Mouse (Mus musculus) neural tube, embryonic 15.5 days (tissue): ENCODE measurements around the gene Olfr911-ps1. TPM values are rescaled to one million over a fixed set of nuclear protein-coding genes. Genes with fewer than 3 reads are reported as not detected.

Source experiments
- ATAC-seq: fragments of 200-750 bp; cut with Nextera tagmentation; 2 replicates; pipeline ENCODE4 v1.8.0; 2017; ENCODE audit warnings: mild to moderate bottlenecking, moderate TSS enrichment, moderate library complexity; ENCODE audit not compliant: low FRiP score
- H3K27ac ChIP-seq: fragments of 300-500 bp; sonication (generic); replicated peaks from 2 replicates; pipeline ENCODE4 v1.5.1; 2015; ENCODE audit warnings: mild to moderate bottlenecking, inconsistent platforms
- H3K27me3 ChIP-seq: fragments of 300-500 bp; sonication (generic); replicated peaks from 2 replicates; pipeline ENCODE4 v1.6.1; 2015; ENCODE audit warnings: inconsistent platforms
- H3K36me3 ChIP-seq: fragments of 300-500 bp; sonication (generic); 2 replicates; pipeline ENCODE4 v1.6.1; 2015; ENCODE audit warnings: inconsistent platforms
- H3K4me1 ChIP-seq: fragments of 300-500 bp; sonication (generic); 2 replicates; pipeline ENCODE4 v1.6.1; 2015; ENCODE audit warnings: inconsistent platforms
- H3K4me2 ChIP-seq: fragments of 300-500 bp; sonication (generic); 2 replicates; pipeline ENCODE4 v1.6.1; 2015; ENCODE audit warnings: inconsistent platforms, mild to moderate bottlenecking, moderate library complexity
- H3K4me3 ChIP-seq: fragments of 300-500 bp; sonication (generic); replicated peaks from 2 replicates; pipeline ENCODE4 v1.5.1; 2015; ENCODE audit warnings: mild to moderate bottlenecking, inconsistent platforms
- H3K9ac ChIP-seq: fragments of 300-500 bp; sonication (generic); replicated peaks from 2 replicates; pipeline ENCODE4 v1.6.1; 2015; ENCODE audit warnings: mild to moderate bottlenecking, inconsistent platforms
- H3K9me3 ChIP-seq: fragments of 300-500 bp; sonication (generic); replicated peaks from 2 replicates; pipeline ENCODE4 v1.6.1; 2016; ENCODE audit warnings: inconsistent platforms
- whole genome bisulfite sequencing: fragments of 180-500 bp; shearing (Covaris S2); methylation state at CpG from one replicate; pipeline ENCODE4 v1.1.7; 2015; ENCODE audit warnings: mixed read lengths; 5-methylcytosine and 5-hydroxymethylcytosine counted together
- polyA plus RNA-seq: library from polyadenylated mRNA; unstranded; fragments of >200 nt; fragmentation: Nextera tagmentation; extraction: Ambion mirVana; gene quantifications from 2 replicates; pipeline ENCODE4 v1.2.1, GENCODE M21; 2015

The Olfr911-ps1 gene
- not detected in 2 replicates for polyA plus RNA-seq

DNA sequence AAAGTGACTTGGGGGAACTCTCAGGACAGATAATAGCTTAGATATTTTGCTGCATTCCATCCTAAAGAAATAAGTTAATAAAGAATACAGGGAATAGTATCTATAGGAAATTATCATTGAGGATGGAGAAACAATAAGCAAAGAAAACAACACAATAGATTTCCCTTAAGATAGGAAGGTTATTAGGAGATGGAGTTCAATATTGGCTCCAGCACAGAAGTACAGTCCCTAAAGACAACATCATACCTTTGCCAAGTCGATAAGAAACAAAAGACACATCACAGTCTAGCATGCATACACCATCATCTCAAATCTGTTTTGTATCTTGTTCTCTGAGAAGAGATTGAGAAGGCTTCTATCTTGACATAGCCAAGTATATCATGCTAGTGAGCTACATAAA, at the start of gene Olfr911-ps1:
Gene Olfr911-ps1 (plus strand): TSS at position 301 of the 400 bp plus-strand sequence.
- Histone ChIP-seq H3K4me1 (no peaks in the 10 kb centered on the region), H3K9me3 (no peaks in the 10 kb centered on the region), H3K27ac (no peak within 1 kb of the TSS), H3K4me2 (no peak within 1 kb of the TSS), H3K4me3 (no peak within 1 kb of the TSS), H3K9ac (no peak within 1 kb of the TSS), H3K27me3 (no peaks in the 10 kb centered on the region), H3K36me3 (no peaks in the 10 kb centered on the region)
- WGBS: 79% methylated on average over 1 of the region's 1 CpGs
- no peak for ATAC-seq

DNA sequence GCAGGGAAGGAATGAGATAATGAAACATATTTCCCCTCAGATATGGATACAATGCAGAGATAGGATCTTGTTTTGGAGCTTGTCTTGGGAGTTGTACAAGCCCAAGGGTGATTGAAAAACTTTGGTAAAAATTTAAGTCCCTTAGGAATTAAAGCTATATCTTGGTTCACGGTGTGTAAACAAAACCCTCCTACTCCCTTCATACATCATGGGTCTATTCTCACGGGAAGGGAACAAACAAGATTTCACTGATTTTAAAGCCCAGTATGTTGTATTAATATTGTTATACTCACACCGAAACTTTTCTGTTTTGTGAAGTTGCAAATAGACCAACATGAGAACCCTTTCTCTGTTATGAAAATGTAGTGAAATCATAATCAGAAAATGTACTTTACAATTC, 34.6 kb upstream of the Olfr911-ps1 start, which contains the start of gene Olfr906:
Gene Olfr906 (plus strand): TSS at position 301 of the 400 bp plus-strand sequence.
- no peak within 1 kb of the TSS for H3K27ac ChIP-seq

DNA sequence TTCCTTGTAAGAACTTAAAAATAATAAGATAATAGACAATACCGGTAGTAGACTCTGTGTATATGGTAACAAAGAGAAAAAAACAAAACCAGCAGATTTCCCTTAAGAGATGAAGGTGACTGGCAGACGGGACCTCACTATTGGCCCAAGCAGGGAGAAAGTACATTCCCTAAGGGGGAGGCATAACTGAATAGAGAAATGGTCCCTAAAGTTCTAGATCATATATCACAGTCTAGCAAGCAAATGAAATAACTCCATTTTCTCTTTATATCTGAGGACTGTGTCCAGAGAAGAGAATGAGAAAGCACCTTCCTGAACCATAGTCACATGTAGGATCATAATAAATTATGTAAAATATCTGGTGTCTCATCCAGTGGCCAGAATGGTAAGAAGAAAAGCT, 25.9 kb upstream of the Olfr911-ps1 start, which contains the start of gene Olfr907:
Gene Olfr907 (plus strand): TSS at position 301 of the 400 bp plus-strand sequence.
- H3K4me3 ChIP-seq: no peak within 1 kb of the TSS
- no peak for ATAC-seq
- H3K36me3 ChIP-seq: no peaks in the 10 kb centered on the region
- no peaks in the 10 kb centered on the region for H3K9me3 ChIP-seq
- H3K4me2 ChIP-seq: no peak within 1 kb of the TSS
- no peak within 1 kb of the TSS for H3K9ac ChIP-seq
- no peaks in the 10 kb centered on the region for H3K27me3 ChIP-seq
- no peaks in the 10 kb centered on the region for H3K4me1 ChIP-seq
- H3K27ac ChIP-seq: no peak within 1 kb of the TSS
- WGBS: 88% methylated on average over 2 of the region's 2 CpGs

More for the DNA sequence above, 34.6 kb upstream of the Olfr911-ps1 start, which contains the start of gene Olfr906:
- H3K27me3 ChIP-seq: no peaks in the 10 kb centered on the region
- H3K4me3 ChIP-seq: no peak within 1 kb of the TSS
- H3K36me3 ChIP-seq: no peaks in the 10 kb centered on the region
- H3K4me2 ChIP-seq: no peak within 1 kb of the TSS
- H3K9me3 ChIP-seq: no peaks in the 10 kb centered on the region
- no peaks in the 10 kb centered on the region for H3K4me1 ChIP-seq
- no peak for ATAC-seq
- 87% methylated on average over 3 of the region's 3 CpGs for WGBS
- H3K9ac ChIP-seq: no peak within 1 kb of the TSS

DNA sequence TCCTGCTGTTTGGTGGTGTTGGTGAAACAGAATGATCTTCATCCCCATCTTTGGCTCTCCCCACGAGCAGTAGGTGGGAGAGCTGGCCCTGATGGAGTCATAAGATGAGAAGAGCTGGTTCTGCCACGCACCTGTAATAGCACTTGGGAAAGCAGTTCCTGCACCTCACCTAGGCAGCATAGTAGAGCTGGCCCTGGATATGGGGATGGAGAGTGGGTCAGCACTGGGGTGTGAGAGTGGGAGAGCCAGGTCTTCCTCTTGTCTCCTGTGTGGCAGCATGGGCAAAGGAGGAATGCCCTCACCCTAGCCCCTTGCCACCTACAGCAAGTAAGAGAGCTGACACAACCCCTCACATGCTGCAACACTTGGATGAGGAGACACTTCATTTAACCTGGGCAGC, 9.0 kb upstream of the Olfr911-ps1 start:
- 74% methylated on average over 2 of the region's 2 CpGs for WGBS
- Histone ChIP-seq H3K4me3 (no peak overlapping the region), H3K4me1 (no peaks in the 10 kb centered on the region), H3K9ac (no peak overlapping the region), H3K27me3 (no peaks in the 10 kb centered on the region), H3K27ac (no peak overlapping the region), H3K36me3 (no peaks in the 10 kb centered on the region), H3K4me2 (no peak overlapping the region), H3K9me3 (no peaks in the 10 kb centered on the region)
- no peak for ATAC-seq

DNA sequence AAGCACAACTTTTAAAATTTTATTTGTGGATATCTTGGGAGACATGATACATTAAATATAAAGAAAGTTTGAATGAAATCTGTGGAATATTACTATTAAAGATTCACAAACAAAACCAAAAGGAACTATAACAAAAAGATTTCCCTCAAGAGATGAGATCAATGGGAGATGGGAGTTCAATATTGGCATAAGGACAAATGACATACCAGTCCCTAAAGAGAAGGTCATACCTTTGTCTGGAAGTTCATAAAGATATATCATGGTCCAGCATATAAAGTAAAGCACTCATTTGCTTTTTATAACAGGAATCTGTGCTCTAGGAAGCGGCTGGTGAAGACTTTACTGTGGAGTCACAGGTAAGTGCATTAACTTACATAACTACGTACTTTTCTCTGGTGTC, 16.2 kb downstream of the Olfr911-ps1 start, which contains the start of gene Olfr910:
Gene Olfr910 (plus strand): TSS at position 301 of the 400 bp plus-strand sequence.
- H3K9me3 ChIP-seq: no peaks in the 10 kb centered on the region
- H3K27ac ChIP-seq: no peak within 1 kb of the TSS
- H3K36me3 ChIP-seq: no peaks in the 10 kb centered on the region
- H3K4me1 ChIP-seq: no peaks in the 10 kb centered on the region
- H3K27me3 ChIP-seq: no peaks in the 10 kb centered on the region
- no peak within 1 kb of the TSS for H3K9ac ChIP-seq
- no peak within 1 kb of the TSS for H3K4me3 ChIP-seq
- WGBS: 92% methylated on average over 2 of the region's 2 CpGs
- no peak within 1 kb of the TSS for H3K4me2 ChIP-seq
- no peak for ATAC-seq

Other genes starting within 250 kb of the Olfr911-ps1 start
- gene Olfr896-ps1, start 230.5 kb upstream of the Olfr911-ps1 start, polyA plus RNA-seq: not detected in 2 replicates
- not detected in 2 replicates for gene Olfr25, start 192.5 kb upstream of the Olfr911-ps1 start, polyA plus RNA-seq
- not detected in 2 replicates for gene Olfr898, start 173.2 kb upstream of the Olfr911-ps1 start, polyA plus RNA-seq
- gene Olfr250, start 154.7 kb upstream of the Olfr911-ps1 start, polyA plus RNA-seq: not detected in 2 replicates
- gene Olfr251, start 144.5 kb upstream of the Olfr911-ps1 start, polyA plus RNA-seq: not detected in 2 replicates
- not detected in 2 replicates for gene Olfr147, start 119.9 kb upstream of the Olfr911-ps1 start, polyA plus RNA-seq
- not detected in 2 replicates for gene Olfr901, start 92.1 kb upstream of the Olfr911-ps1 start, polyA plus RNA-seq
- gene Olfr902, start 73.9 kb upstream of the Olfr911-ps1 start, polyA plus RNA-seq: not detected in 2 replicates
- not detected in 2 replicates for gene Olfr904, start 58.4 kb upstream of the Olfr911-ps1 start, polyA plus RNA-seq
- not detected in 2 replicates for gene Olfr905, start 50.5 kb upstream of the Olfr911-ps1 start, polyA plus RNA-seq
- gene Olfr906, start 34.5 kb upstream of the Olfr911-ps1 start, polyA plus RNA-seq: not detected in 2 replicates
- gene Olfr907, start 25.8 kb upstream of the Olfr911-ps1 start, polyA plus RNA-seq: not detected in 2 replicates
- not detected in 2 replicates for gene Olfr910, start 16.3 kb downstream of the Olfr911-ps1 start, polyA plus RNA-seq
- gene Olfr912, start 58.6 kb downstream of the Olfr911-ps1 start, polyA plus RNA-seq: not detected in 2 replicates
- gene Olfr913, start 71.2 kb downstream of the Olfr911-ps1 start, polyA plus RNA-seq: not detected in 2 replicates
- not detected in 2 replicates for gene Olfr914, start 83.5 kb downstream of the Olfr911-ps1 start, polyA plus RNA-seq
- not detected in 2 replicates for gene Olfr916, start 138.3 kb downstream of the Olfr911-ps1 start, polyA plus RNA-seq
- gene Olfr917, start 144.3 kb downstream of the Olfr911-ps1 start, polyA plus RNA-seq: not detected in 2 replicates
- not detected in 2 replicates for gene Olfr918, start 153.0 kb downstream of the Olfr911-ps1 start, polyA plus RNA-seq
- gene Olfr919, start 182.1 kb downstream of the Olfr911-ps1 start, polyA plus RNA-seq: not detected in 2 replicates
- 8.0 and 17.9 TPM in 2 replicates for gene Vwa5a, start 196.7 kb downstream of the Olfr911-ps1 start, polyA plus RNA-seq
- not detected in 2 replicates for gene Olfr920, start 230.7 kb downstream of the Olfr911-ps1 start, polyA plus RNA-seq